Mouse (Mus musculus) CD4-positive, CD25-positive, alpha-beta regulatory T cell, adult 4 months (primary cell): Measurements from ENCODE around the gene Nxpe5. TPM values are rescaled to one million over a fixed set of nuclear protein-coding genes. Genes with fewer than 3 reads are reported as not detected.
A peak's percentile ranks its signal among the peaks of the same experiment; 100 is the strongest.

ENCODE experiments used
- ATAC-seq: one replicate; pipeline ENCODE4 v1.8.0; 2017
- polyA plus RNA-seq, 2 experiments: library from polyadenylated mRNA; unstranded; fragments of 100-300 nt; shearing (Covaris generic); gene quantifications; one replicate each; pipeline ENCODE4 v1.2.1; 2017

Gene Nxpe5
- polyA plus RNA-seq, 2 experiments from 2014 or later: 0.31 TPM; not detected in 1

GRCm38 (mm10) chr5:138279585-138280424 is 54.1 kb downstream of the Nxpe5 start, which contains the start of the genes Gm43720, Gpc2 and Stag3:
Gm43720 (minus strand) TSS chr5:138279958.
Gpc2 (minus strand) TSS chr5:138280005.
Stag3 (plus strand) TSS chr5:138280240.
- peak; percentile 93 for ATAC-seq

GRCm38 (mm10) chr5:138280425-138280768 is 54.7 kb downstream of the Nxpe5 start:
- ATAC-seq: no peak

GRCm38 (mm10) chr5:138280829-138281228 is 55.1 kb downstream of the Nxpe5 start:
- no peak for ATAC-seq

- no peak for ATAC-seq
Observed at GRCm38 (mm10) chr5:138281798-138282197, 56.1 kb downstream of the Nxpe5 start.

GRCm38 (mm10) chr5:138283540-138283939 is 57.8 kb downstream of the Nxpe5 start:
- ATAC-seq: no peak

- ATAC-seq: no peak
Observed at GRCm38 (mm10) chr5:138287861-138288260, 62.2 kb downstream of the Nxpe5 start.

- ATAC-seq: no peak
Observed at GRCm38 (mm10) chr5:138291638-138292037, 65.9 kb downstream of the Nxpe5 start.

- ATAC-seq: no peak
Observed at GRCm38 (mm10) chr5:138294158-138294557, 68.5 kb downstream of the Nxpe5 start.

- no peak for ATAC-seq
Observed at GRCm38 (mm10) chr5:138299613-138300012, 73.9 kb downstream of the Nxpe5 start.

Other genes starting within 250 kb of the Nxpe5 start
- not detected for gene Azgp1, start 244.4 kb upstream of the Nxpe5 start, polyA plus RNA-seq
- not detected for gene Smok3a, start 204.6 kb upstream of the Nxpe5 start, polyA plus RNA-seq
- not detected for gene Smok3b, start 204.5 kb upstream of the Nxpe5 start, polyA plus RNA-seq
- not detected for gene Smok3c, start 172.7 kb upstream of the Nxpe5 start, polyA plus RNA-seq
- gene Zkscan1, start 140.8 kb upstream of the Nxpe5 start, polyA plus RNA-seq: 10 to 100 TPM in 1 of 2 experiments, 1 to 10 TPM in 1; 9.2 to 13.0 TPM
- 10 to 100 TPM; 22.8 TPM for gene Zscan21, start 109.0 kb upstream of the Nxpe5 start, polyA plus RNA-seq
- gene Zfp113, start 70.2 kb upstream of the Nxpe5 start, polyA plus RNA-seq: 10 to 100 TPM; 10.6 to 20.3 TPM
- gene Cops6, start 64.8 kb upstream of the Nxpe5 start, polyA plus RNA-seq: 100 to 1,000 TPM; 184 to 231 TPM
- 1 to 10 TPM; 5.3 to 6.1 TPM for gene Ap4m1, start 53.9 kb upstream of the Nxpe5 start, polyA plus RNA-seq
- 10 to 100 TPM; 47.6 to 74.5 TPM for gene Mcm7, start 53.5 kb upstream of the Nxpe5 start, polyA plus RNA-seq
- 10 to 100 TPM; 60.5 to 73.4 TPM for gene Taf6, start 38.4 kb upstream of the Nxpe5 start, polyA plus RNA-seq
- 10 to 100 TPM; 42.2 to 61.8 TPM for gene Cnpy4, start 38.4 kb upstream of the Nxpe5 start, polyA plus RNA-seq
- gene Mblac1, start 31.6 kb upstream of the Nxpe5 start, polyA plus RNA-seq: not detected
- gene Lamtor4, start 29.6 kb downstream of the Nxpe5 start, polyA plus RNA-seq: 100 to 1,000 TPM; 111 to 120 TPM
- 1 to 10 TPM; 2.7 to 4.4 TPM for gene BC037034, start 38.1 kb downstream of the Nxpe5 start, polyA plus RNA-seq
- under 1 TPM in 1 of 2 experiments, not detected in 1; 0.77 TPM for gene Gal3st4, start 46.9 kb downstream of the Nxpe5 start, polyA plus RNA-seq
- not detected for gene Gm43720, start 54.1 kb downstream of the Nxpe5 start, polyA plus RNA-seq
- gene Gpc2, start 54.1 kb downstream of the Nxpe5 start, polyA plus RNA-seq: under 1 TPM; 0.19 to 0.96 TPM
- under 1 TPM in 1 of 2 experiments, not detected in 1; 0.70 TPM for gene Stag3, start 54.3 kb downstream of the Nxpe5 start, polyA plus RNA-seq
- gene Pvrig, start 116.1 kb downstream of the Nxpe5 start, polyA plus RNA-seq: 10 to 100 TPM; 12.0 to 12.9 TPM
- gene Zfp157, start 215.6 kb downstream of the Nxpe5 start, polyA plus RNA-seq: 10 to 100 TPM; 17.5 to 19.9 TPM